Mouse (Mus musculus) c-Kit-positive CD71-positive TER-119-negative erythroid progenitor cells, embryonic 14.5 days (primary cell): ENCODE measurements around the gene Caap1.

Experiments
- DNase-seq: peaks from one replicate; pipeline ENCODE4 v3.0.0-alpha.2; 2013; ENCODE audit warnings: low read depth

Gene Caap1

GRCm38 (mm10) chr4:94476749-94477399 is 79.7 kb downstream of the Caap1 start:
- no peak for DNase-seq

GRCm38 (mm10) chr4:94473286-94473685 is 83.3 kb downstream of the Caap1 start:
- DNase-seq: no peak

- no peak for DNase-seq
Measured at GRCm38 (mm10) chr4:94459424-94459823, 97.2 kb downstream of the Caap1 start.

- no peak for DNase-seq
Measured at GRCm38 (mm10) chr4:94454857-94455256, 101.7 kb downstream of the Caap1 start.
